17 mouse cellular contexts compared by ENCODE assay signal in genomic region chr2:30257699-30258460, GRCm38 (mm10). TPM values are rescaled to one million over a fixed set of nuclear protein-coding genes. Genes with fewer than 3 reads are reported as not detected.
DNase-seq lines count a peak whose midpoint lies in the region; ATAC-seq and TF ChIP-seq lines count a peak whose summit lies in the region.
"Had no signal": no experiment of that assay in that cellular context is flagged by ENCODE, and none has a peak within 500 bp of the region (broad histone marks: within the 10 kb centered on the region; RNA-seq: fewer than 3 reads in every experiment).

No protein-coding gene starts in this region.

- no peak for ATAC-seq in forebrain, embryonic 11.5 days (replicated peaks; ENCODE audit: low FRiP score)
- ATAC-seq in common myeloid progenitor, adult 5-6 weeks (replicated peaks; ENCODE audit: low read depth, poor library complexity, severe bottlenecking), result peak; percentile 68
- ATAC-seq in forebrain, embryonic 16.5 days, result no peak
- ATAC-seq: hindbrain, embryonic 16.5 days; midbrain, embryonic 16.5 days had no signal

- no peak overlapping the region for H3K9ac ChIP-seq in forebrain, embryonic 11.5 days (ENCODE audit: low read length)
- no peak overlapping the region for H3K9ac ChIP-seq in forebrain, embryonic 16.5 days (replicated peaks; ENCODE audit: low read depth, low read length)
- H3K9ac ChIP-seq: liver, embryonic 14.5 days had no signal

- 92% methylated on average over 7 of the region's 7 CpGs for WGBS in forebrain, embryonic 10.5 days
- 88% methylated on average over 7 of the region's 7 CpGs for WGBS in forebrain, embryonic 11.5 days
- 91% methylated on average over 7 of the region's 7 CpGs for WGBS in forebrain, embryonic 16.5 days

- no peak for TF ChIP-seq CTCF in layer of hippocampus, adult 2 months (conservative IDR thresholded peaks at IDR 0.05)

- no peaks in the 10 kb centered on the region for H3K27me3 ChIP-seq in forebrain, embryonic 10.5 days (ENCODE audit: poor library complexity, severe bottlenecking)
- no peaks in the 10 kb centered on the region for H3K27me3 ChIP-seq in forebrain, embryonic 11.5 days (ENCODE audit: control insufficient read depth, insufficient read depth, low read length)
- no peaks in the 10 kb centered on the region for H3K27me3 ChIP-seq in megakaryocyte, embryonic 14.5 days (replicated peaks)
- no peaks in the 10 kb centered on the region for H3K27me3 ChIP-seq in forebrain, embryonic 16.5 days (replicated peaks; ENCODE audit: control insufficient read depth, insufficient read depth, low read length)

- H3K36me3 ChIP-seq in forebrain, embryonic 10.5 days (replicated peaks), result peaks cover 99% of the 10 kb centered on the region
- H3K36me3 ChIP-seq in forebrain, embryonic 11.5 days (ENCODE audit: control insufficient read depth, insufficient read depth, low read length), result peaks cover 24% of the 10 kb centered on the region
- H3K36me3 ChIP-seq in megakaryocyte, embryonic 14.5 days (replicated peaks; ENCODE audit: low read length), result peaks cover 99% of the 10 kb centered on the region
- H3K36me3 ChIP-seq in forebrain, embryonic 16.5 days (ENCODE audit: control insufficient read depth, insufficient read depth), result peaks cover 39% of the 10 kb centered on the region

- H3K27ac ChIP-seq in forebrain, embryonic 10.5 days, result 0 out of 2 replicates have a peak overlapping the region, but pooled peaks have one; percentile 25
- H3K27ac ChIP-seq in forebrain, embryonic 11.5 days (ENCODE audit: low read depth, low read length), result no peak overlapping the region
- H3K27ac ChIP-seq in layer of hippocampus, adult 2 months, result peak overlapping the region; percentile 54
- no peak overlapping the region for H3K27ac ChIP-seq in forebrain, embryonic 16.5 days (ENCODE audit: low read length)
- H3K27ac ChIP-seq: liver, embryonic 14.5 days had no signal

- DNase-seq in forebrain, embryonic 10.5 days (ENCODE audit: extremely low spot score, low spot score), result no peak
- no peak for DNase-seq in forebrain, embryonic 11.5 days (ENCODE audit: low spot score)
- no peak for DNase-seq in layer of hippocampus, adult 2 months (ENCODE audit: low spot score in 2 of 2)
- DNase-seq in layer of hippocampus, postnatal 25 days (ENCODE audit: extremely low spot score in 1 of 2, low spot score in 1 of 2), result no peak
- no peak for DNase-seq in adrenal gland, postnatal 4 days (ENCODE audit: low spot score in 2 of 2)
- DNase-seq: adrenal gland, adult 8-10 months; cerebellum, adult 8-10 months; spleen, adult 18-20 months had no signal

- H3K4me3 ChIP-seq in forebrain, embryonic 10.5 days, result no peak overlapping the region
- no peak overlapping the region for H3K4me3 ChIP-seq in forebrain, embryonic 11.5 days (ENCODE audit: low read depth, low read length)
- no peak overlapping the region for H3K4me3 ChIP-seq in layer of hippocampus, adult 2 months
- peak overlapping the region; percentile 87 for H3K4me3 ChIP-seq in megakaryocyte, embryonic 14.5 days (replicated peaks)
- no peak overlapping the region for H3K4me3 ChIP-seq in forebrain, embryonic 16.5 days (replicated peaks; ENCODE audit: low read length)

- H3K4me1 ChIP-seq in forebrain, embryonic 10.5 days, result no peaks in the 10 kb centered on the region
- H3K4me1 ChIP-seq in forebrain, embryonic 11.5 days (replicated peaks; ENCODE audit: control insufficient read depth, insufficient read depth, low read length), result no peaks in the 10 kb centered on the region
- H3K4me1 ChIP-seq in megakaryocyte, embryonic 14.5 days, result peaks cover 90% of the 10 kb centered on the region
- peaks cover 5% of the 10 kb centered on the region for H3K4me1 ChIP-seq in forebrain, embryonic 16.5 days (replicated peaks; ENCODE audit: control insufficient read depth, insufficient read depth, low read length)

- no peaks in the 10 kb centered on the region for H3K9me3 ChIP-seq in forebrain, embryonic 10.5 days
- H3K9me3 ChIP-seq in forebrain, embryonic 11.5 days (ENCODE audit: control insufficient read depth, low read length), result no peaks in the 10 kb centered on the region
- H3K9me3 ChIP-seq in megakaryocyte, embryonic 14.5 days, result no peaks in the 10 kb centered on the region
- H3K9me3 ChIP-seq in forebrain, embryonic 16.5 days (ENCODE audit: control insufficient read depth, low read length), result no peaks in the 10 kb centered on the region

- no peak overlapping the region for H3K4me2 ChIP-seq in forebrain, embryonic 11.5 days (ENCODE audit: low read depth, low read length, severe bottlenecking)
- no peak overlapping the region for H3K4me2 ChIP-seq in forebrain, embryonic 16.5 days (ENCODE audit: low read length)

RNA-seq across cellular contexts. Expression of gene Phyhd1, which starts 8.1 kb away (rescaled TPM):
- polyA plus RNA-seq in forebrain, embryonic 10.5 days (2016; fragmentation: Nextera tagmentation; extraction: Ambion mirVana), result 2.7 and 3.4 TPM in 2 replicates
- 3.8 and 3.9 TPM in 2 replicates for polyA plus RNA-seq in forebrain, embryonic 11.5 days (2014; fragmentation: Nextera tagmentation; extraction: Ambion mirVana)
- total RNA-seq in layer of hippocampus, adult 2 months (2021), result 10 to 100 TPM; 21.5 to 22.2 TPM
- 10 to 100 TPM; 18.6 to 24.8 TPM for total RNA-seq in layer of hippocampus, postnatal 25 days (2021)
- 3.1 TPM in 1 of 2 replicates, not detected in the other for total RNA-seq in common myeloid progenitor, adult 5-6 weeks (2017)
- polyA plus RNA-seq in megakaryocyte, embryonic 14.5 days (2012; ENCODE audit: insufficient read depth, low replicate concordance), result 6.7 and 11.3 TPM in 2 replicates
- 10 to 100 TPM; 15.4 to 16.6 TPM for total RNA-seq in adrenal gland, postnatal 4 days (2021)
- 9.4 and 9.5 TPM in 2 replicates for polyA plus RNA-seq in forebrain, embryonic 16.5 days (2015; fragmentation: Nextera tagmentation; extraction: Ambion mirVana)

RNA-seq across cellular contexts. Expression of gene Gm28035, which starts 17.5 kb away (rescaled TPM):
- 0.09 and 0.16 TPM in 2 replicates for polyA plus RNA-seq in forebrain, embryonic 10.5 days (2016; fragmentation: Nextera tagmentation; extraction: Ambion mirVana)
- polyA plus RNA-seq in forebrain, embryonic 11.5 days (2014; fragmentation: Nextera tagmentation; extraction: Ambion mirVana), result 0.20 and 0.28 TPM in 2 replicates
- 10 to 100 TPM in 1 of 2 experiments, 1 to 10 TPM in 1; 8.7 to 10.9 TPM for total RNA-seq in layer of hippocampus, adult 2 months (2021)
- 1 to 10 TPM; 6.1 to 7.4 TPM for total RNA-seq in layer of hippocampus, postnatal 25 days (2021)
- total RNA-seq in common myeloid progenitor, adult 5-6 weeks (2017), result 5.3 TPM in 1 of 2 replicates, not detected in the other
- 3.3 and 6.4 TPM in 2 replicates for polyA plus RNA-seq in megakaryocyte, embryonic 14.5 days (2012; ENCODE audit: insufficient read depth, low replicate concordance)
- 1 to 10 TPM; 1.3 TPM for total RNA-seq in adrenal gland, postnatal 4 days (2021)
- 0.46 and 0.58 TPM in 2 replicates for polyA plus RNA-seq in forebrain, embryonic 16.5 days (2015; fragmentation: Nextera tagmentation; extraction: Ambion mirVana)

RNA-seq across cellular contexts. Expression of gene Lrrc8a, which starts 20.4 kb away (rescaled TPM):
- 41.5 and 44.7 TPM in 2 replicates for polyA plus RNA-seq in forebrain, embryonic 10.5 days (2016; fragmentation: Nextera tagmentation; extraction: Ambion mirVana)
- 50.7 and 54.5 TPM in 2 replicates for polyA plus RNA-seq in forebrain, embryonic 11.5 days (2014; fragmentation: Nextera tagmentation; extraction: Ambion mirVana)
- total RNA-seq in layer of hippocampus, adult 2 months (2021), result 10 to 100 TPM; 56.8 to 59.3 TPM
- total RNA-seq in layer of hippocampus, postnatal 25 days (2021), result 10 to 100 TPM; 57.1 to 60.7 TPM
- 3.9 and 11.0 TPM in 2 replicates for total RNA-seq in common myeloid progenitor, adult 5-6 weeks (2017)
- polyA plus RNA-seq in megakaryocyte, embryonic 14.5 days (2012; ENCODE audit: insufficient read depth, low replicate concordance), result 2.7 and 5.1 TPM in 2 replicates
- 10 to 100 TPM; 46.2 to 47.3 TPM for total RNA-seq in adrenal gland, postnatal 4 days (2021)
- 58.9 and 59.7 TPM in 2 replicates for polyA plus RNA-seq in forebrain, embryonic 16.5 days (2015; fragmentation: Nextera tagmentation; extraction: Ambion mirVana)

RNA-seq across cellular contexts. Expression of gene Gm28038, which starts 23.0 kb away (rescaled TPM):
- not detected in 2 replicates for polyA plus RNA-seq in forebrain, embryonic 10.5 days (2016; fragmentation: Nextera tagmentation; extraction: Ambion mirVana)
- not detected in 2 replicates for polyA plus RNA-seq in forebrain, embryonic 11.5 days (2014; fragmentation: Nextera tagmentation; extraction: Ambion mirVana)
- not detected for total RNA-seq in layer of hippocampus, adult 2 months (2021)
- not detected for total RNA-seq in layer of hippocampus, postnatal 25 days (2021)
- total RNA-seq in common myeloid progenitor, adult 5-6 weeks (2017), result not detected in 2 replicates
- not detected in 2 replicates for polyA plus RNA-seq in megakaryocyte, embryonic 14.5 days (2012; ENCODE audit: insufficient read depth, low replicate concordance)
- total RNA-seq in adrenal gland, postnatal 4 days (2021), result not detected
- polyA plus RNA-seq in forebrain, embryonic 16.5 days (2015; fragmentation: Nextera tagmentation; extraction: Ambion mirVana), result not detected in 2 replicates
- total RNA-seq: adrenal gland, adult 8-10 months; layer of hippocampus, postnatal 10 days had no signal
- polyA plus RNA-seq: embryonic facial prominence, embryonic 14.5 days; frontal cortex, adult 2 months; hindbrain, embryonic 16.5 days; liver, embryonic 14.5 days; midbrain, embryonic 16.5 days had no signal

RNA-seq across cellular contexts. Expression of gene Dolk, which starts 28.3 kb away (rescaled TPM):
- 26.0 and 26.5 TPM in 2 replicates for polyA plus RNA-seq in forebrain, embryonic 10.5 days (2016; fragmentation: Nextera tagmentation; extraction: Ambion mirVana)
- 26.2 and 26.3 TPM in 2 replicates for polyA plus RNA-seq in forebrain, embryonic 11.5 days (2014; fragmentation: Nextera tagmentation; extraction: Ambion mirVana)
- total RNA-seq in layer of hippocampus, adult 2 months (2021), result 10 to 100 TPM; 22.1 to 22.2 TPM
- total RNA-seq in layer of hippocampus, postnatal 25 days (2021), result 10 to 100 TPM; 24.3 to 25.7 TPM
- 9.7 and 12.1 TPM in 2 replicates for total RNA-seq in common myeloid progenitor, adult 5-6 weeks (2017)
- 1.9 and 7.1 TPM in 2 replicates for polyA plus RNA-seq in megakaryocyte, embryonic 14.5 days (2012; ENCODE audit: insufficient read depth, low replicate concordance)
- total RNA-seq in adrenal gland, postnatal 4 days (2021), result 10 to 100 TPM; 36.0 to 36.5 TPM
- polyA plus RNA-seq in forebrain, embryonic 16.5 days (2015; fragmentation: Nextera tagmentation; extraction: Ambion mirVana), result 30.2 and 35.9 TPM in 2 replicates

Comparison
In these comparisons a context has a peak if more than half of its experiments do, and no peak if none do; other contexts are left out.
1. H3K27ac ChIP-seq: peak in forebrain, embryonic 10.5 days (single experiment) and layer of hippocampus, adult 2 months (single experiment); none in forebrain, embryonic 11.5 days (single experiment) and forebrain, embryonic 16.5 days (single experiment).